Mouse (Mus musculus) liver, postnatal 0 days (tissue): Measurements from ENCODE around the gene Adamts4.

Experiments
- CTCF ChIP-seq: sonication (generic); IDR thresholded peaks from 2 replicates; pipeline ENCODE4 v1.5.1; 2016; ENCODE audit warnings: antibody characterized with exemption, low read depth
- EP300 ChIP-seq: IDR thresholded peaks from 2 replicates; pipeline ENCODE4 v1.6.1; 2016; ENCODE audit warnings: antibody characterized with exemption, low read depth, mild to moderate bottlenecking

DNA sequence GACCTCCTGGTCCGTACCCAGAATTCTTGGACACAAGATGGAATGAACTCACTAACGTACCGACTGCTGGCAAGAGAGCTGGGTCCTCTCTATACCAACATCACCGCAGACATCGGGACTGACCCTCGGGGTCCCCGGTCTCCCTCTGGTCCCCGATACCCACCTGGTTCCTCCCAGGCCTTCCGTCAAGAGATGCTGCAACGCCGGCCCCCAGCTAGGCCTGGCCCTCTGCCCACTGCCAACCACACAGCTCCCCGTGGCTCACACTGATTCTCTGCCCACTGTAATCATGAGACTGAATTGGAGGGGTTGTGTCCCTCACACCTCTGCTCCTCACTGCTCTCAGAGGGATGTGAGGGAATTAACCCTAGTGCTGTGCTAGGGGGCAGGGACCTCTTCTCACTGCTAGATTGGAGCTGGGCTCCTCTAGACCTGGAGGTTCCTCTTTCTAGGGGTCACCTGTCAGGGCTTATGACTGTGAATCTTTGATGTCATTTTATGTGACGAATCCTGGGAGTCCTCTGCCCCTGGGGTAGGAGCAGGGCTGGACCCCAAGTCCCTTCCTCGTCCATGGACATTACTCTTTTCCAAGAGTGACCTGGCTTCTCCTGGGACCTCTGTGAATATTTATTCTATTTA is 26.0 kb downstream of the Adamts4 start:
- TF ChIP-seq CTCF (no peak), EP300 (no peak)
